Mouse (Mus musculus): Measurements from ENCODE around the gene Klhl23.

The Klhl23 gene

GRCm38 (mm10) chr2:69837244-69837967, 15.7 kb downstream of the Klhl23 start:
- no peak for DNase-seq

- no peak for DNase-seq
Measured at GRCm38 (mm10) chr2:69837996-69838395, 16.3 kb downstream of the Klhl23 start.

- no peak for DNase-seq
Measured at GRCm38 (mm10) chr2:69838707-69839106, 17.0 kb downstream of the Klhl23 start.

GRCm38 (mm10) chr2:69840261-69840660, 18.5 kb downstream of the Klhl23 start:
- DNase-seq = no peak

- no peak for DNase-seq
Measured at GRCm38 (mm10) chr2:69849215-69849614, 27.5 kb downstream of the Klhl23 start.

- DNase-seq = no peak
Measured at GRCm38 (mm10) chr2:69851427-69852058, 29.8 kb downstream of the Klhl23 start.

- peak in 1 of 2 experiments; percentile 19 for DNase-seq
Measured at GRCm38 (mm10) chr2:69856392-69856791, 34.6 kb downstream of the Klhl23 start.

GRCm38 (mm10) chr2:69857882-69858281, 36.1 kb downstream of the Klhl23 start:
- no peak for DNase-seq

GRCm38 (mm10) chr2:69860972-69861452, 39.3 kb downstream of the Klhl23 start:
- peak; percentile 30 to 40 for DNase-seq

- DNase-seq = peak; percentile 92 to 95
Measured at GRCm38 (mm10) chr2:69861485-69862091, 39.8 kb downstream of the Klhl23 start, which contains the start of gene Ssb. Gene Ssb (plus strand): TSS chr2:69861562.

GRCm38 (mm10) chr2:69862117-69862657, 40.4 kb downstream of the Klhl23 start:
- DNase-seq = no peak

- peak; percentile 5 to 12 for DNase-seq
Measured at GRCm38 (mm10) chr2:69883990-69884391, 62.2 kb downstream of the Klhl23 start.

- no peak for DNase-seq
Measured at GRCm38 (mm10) chr2:69884581-69884980, 62.8 kb downstream of the Klhl23 start.

GRCm38 (mm10) chr2:69885050-69885449, 63.3 kb downstream of the Klhl23 start:
- no peak for DNase-seq

GRCm38 (mm10) chr2:69885451-69886305, 63.9 kb downstream of the Klhl23 start, which contains the start of gene Mettl5:
Gene Mettl5 (minus strand): TSS chr2:69885615.
- peak; percentile 89 to 92 for DNase-seq
